Mouse (Mus musculus): ENCODE results near the gene Ehd4.

DNA sequence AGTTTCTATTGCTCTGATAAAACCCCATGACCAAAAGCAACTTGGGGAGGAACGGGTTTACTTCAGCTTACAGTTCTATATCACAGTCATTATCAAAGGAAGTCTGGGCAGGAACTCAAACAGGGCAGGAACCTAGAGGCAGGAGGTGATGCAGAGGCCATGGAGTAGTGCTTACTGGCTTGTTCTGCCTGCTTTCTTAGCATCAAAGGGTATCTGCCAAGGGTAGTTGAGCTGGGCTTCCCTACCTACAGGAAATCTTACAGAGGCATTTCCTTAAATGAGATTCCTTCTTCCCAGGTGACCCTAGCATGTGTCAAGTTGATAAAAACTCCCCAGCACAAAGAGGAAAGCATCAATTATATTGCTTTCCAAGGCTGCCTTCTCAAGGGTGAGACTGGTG lies 38.0 kb downstream of the Ehd4 start:
- TF ChIP-seq POLR2A (IDR thresholded peaks at IDR 0.05; ENCODE audit: borderline replicate concordance, extremely low read depth, low read depth, low read length) (no peak), CTCF (IDR thresholded peaks at IDR 0.05; ENCODE audit: insufficient read depth, low read length) (no peak)

All from lung, adult 2 months (tissue).